Mouse (Mus musculus) forebrain, embryonic 13.5 days (tissue): ENCODE measurements around the gene Igf2bp2. TPM values are rescaled to one million over a fixed set of nuclear protein-coding genes. Genes with fewer than 3 reads are reported as not detected.

ENCODE experiments used
- ATAC-seq: fragments of 200-750 bp; cut with Nextera tagmentation; 2 replicates; pipeline ENCODE4 v1.8.0; 2017
- H3K27ac ChIP-seq: fragments of 300-500 bp; sonication (generic); 2 replicates; pipeline ENCODE4 v1.5.1; 2015; ENCODE audit warnings: inconsistent platforms, mild to moderate bottlenecking, moderate library complexity
- H3K27me3 ChIP-seq: fragments of 300-500 bp; sonication (generic); 2 replicates; pipeline ENCODE4 v1.6.1; 2015; ENCODE audit warnings: mild to moderate bottlenecking, inconsistent platforms
- H3K36me3 ChIP-seq: fragments of 300-500 bp; sonication (generic); 2 replicates; pipeline ENCODE4 v1.6.1; 2015; ENCODE audit warnings: mild to moderate bottlenecking, inconsistent platforms; ENCODE audit not compliant: poor library complexity, severe bottlenecking
- H3K4me1 ChIP-seq: fragments of 300-500 bp; sonication (generic); 2 replicates; pipeline ENCODE4 v1.6.1; 2015; ENCODE audit warnings: inconsistent platforms
- H3K4me2 ChIP-seq: fragments of 300-500 bp; sonication (generic); 2 replicates; pipeline ENCODE4 v1.6.1; 2015; ENCODE audit warnings: inconsistent platforms, mild to moderate bottlenecking, moderate library complexity
- H3K4me3 ChIP-seq: fragments of 300-500 bp; sonication (generic); 2 replicates; pipeline ENCODE4 v1.5.1; 2015; ENCODE audit warnings: mild to moderate bottlenecking, inconsistent platforms
- H3K9ac ChIP-seq: fragments of 300-500 bp; sonication (generic); 2 replicates; pipeline ENCODE4 v1.6.1; 2015; ENCODE audit warnings: mild to moderate bottlenecking, inconsistent platforms
- H3K9me3 ChIP-seq: fragments of 300-500 bp; sonication (generic); replicated peaks from 2 replicates; pipeline ENCODE4 v1.6.1; 2016; ENCODE audit warnings: inconsistent platforms
- WGBS: fragments of 180-500 bp; shearing (Covaris S2); methylation state at CpG from one replicate; pipeline ENCODE4 v1.1.7; 2015; 5-methylcytosine and 5-hydroxymethylcytosine counted together
- polyA plus RNA-seq: library from polyadenylated mRNA; unstranded; fragments of >200 nt; fragmentation: Nextera tagmentation; extraction: Ambion mirVana; gene quantifications from 2 replicates; pipeline ENCODE4 v1.2.1, GENCODE M21; 2015

Gene Igf2bp2
- polyA plus RNA-seq, 1 experiment from 2014 or later, result 52.7 TPM

DNA sequence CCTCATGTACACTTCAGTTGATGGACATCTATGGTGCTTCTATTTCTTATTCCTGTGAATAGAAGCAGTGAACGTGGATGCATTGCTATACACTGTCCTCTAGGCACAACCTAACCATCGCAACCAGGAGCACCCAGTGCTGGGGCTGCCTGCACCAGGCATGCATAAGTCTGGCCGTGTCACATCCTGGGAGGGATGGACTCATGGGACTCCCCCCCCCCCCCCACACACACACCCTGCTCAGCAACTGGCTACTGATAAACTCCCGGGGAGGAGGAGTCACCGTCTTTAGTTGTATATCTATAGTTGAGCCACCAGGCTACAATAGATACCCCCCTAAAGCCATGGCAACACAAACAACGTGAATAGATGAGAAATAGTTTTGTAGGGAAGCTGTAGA lies 105.6 kb downstream of the Igf2bp2 start:
- ATAC-seq, result 0 out of 2 replicates have a peak, but pooled peaks have one; percentile 44
- no peak overlapping the region for H3K27ac ChIP-seq
- no peak overlapping the region for H3K4me2 ChIP-seq
- 76% methylated on average over 6 of the region's 6 CpGs for WGBS
- no peak overlapping the region for H3K9ac ChIP-seq
- no peaks in the 10 kb centered on the region for H3K9me3 ChIP-seq
- H3K4me1 ChIP-seq, result no peaks in the 10 kb centered on the region
- H3K4me3 ChIP-seq, result no peak overlapping the region
- H3K36me3 ChIP-seq, result peaks cover 44% of the 10 kb centered on the region
- no peaks in the 10 kb centered on the region for H3K27me3 ChIP-seq

DNA sequence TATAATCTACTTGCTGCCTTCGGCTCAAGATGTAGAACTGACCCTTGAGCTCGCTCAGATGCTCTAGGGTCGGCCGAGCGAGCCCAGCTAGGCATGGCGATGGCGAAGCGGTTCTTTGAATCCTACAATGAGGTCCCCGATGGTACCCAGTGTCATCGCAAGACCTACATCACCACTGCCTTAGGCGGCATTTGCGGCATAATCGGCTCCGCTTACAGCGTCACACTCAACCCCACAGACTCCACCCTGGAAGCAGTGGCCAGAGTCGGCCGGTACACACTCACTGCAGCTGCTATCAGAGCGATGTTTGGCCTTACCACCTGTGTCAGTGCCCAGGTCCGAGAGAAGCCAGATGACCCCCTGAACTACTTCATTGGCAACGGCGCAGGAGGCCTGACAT lies 109.7 kb downstream of the Igf2bp2 start:
- Histone ChIP-seq H3K27ac (no peak overlapping the region), H3K9me3 (no peaks in the 10 kb centered on the region), H3K27me3 (no peaks in the 10 kb centered on the region), H3K4me1 (no peaks in the 10 kb centered on the region), H3K4me3 (no peak overlapping the region), H3K36me3 (peaks cover 13% of the 10 kb centered on the region), H3K4me2 (no peak overlapping the region), H3K9ac (no peak overlapping the region)
- ATAC-seq, result no peak
- WGBS, result 95% methylated on average over 21 of the region's 21 CpGs

DNA sequence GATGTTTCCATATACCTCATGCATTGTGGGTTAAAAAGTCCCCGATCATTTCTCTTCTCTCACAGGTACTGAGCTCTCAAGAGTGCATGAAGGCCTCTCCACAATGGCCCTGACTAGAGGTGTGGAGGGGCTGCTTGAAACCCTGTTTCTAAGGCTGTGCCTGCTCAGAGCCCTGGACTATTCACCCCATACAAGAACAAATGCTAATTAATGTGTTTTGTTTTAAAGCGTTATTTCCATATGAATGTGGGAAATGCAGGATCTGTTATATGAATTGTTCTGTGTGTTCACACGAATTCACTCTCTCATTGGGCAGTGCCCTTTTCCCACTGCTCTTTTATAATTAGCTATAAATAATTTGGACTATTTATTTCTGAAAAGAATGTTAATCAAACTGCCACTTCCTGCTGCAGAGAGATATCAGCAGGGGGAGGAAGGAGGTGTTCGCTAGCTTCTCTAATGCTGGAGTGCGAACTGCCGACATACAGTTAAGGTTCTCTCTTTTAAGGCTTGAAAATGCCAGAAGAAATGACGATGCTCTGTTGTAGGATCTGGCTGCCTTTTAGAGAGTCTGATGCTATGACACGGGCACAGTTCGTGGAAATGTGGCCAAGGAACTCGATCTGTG lies 116.2 kb downstream of the Igf2bp2 start:
- H3K9ac ChIP-seq, result no peak overlapping the region

DNA sequence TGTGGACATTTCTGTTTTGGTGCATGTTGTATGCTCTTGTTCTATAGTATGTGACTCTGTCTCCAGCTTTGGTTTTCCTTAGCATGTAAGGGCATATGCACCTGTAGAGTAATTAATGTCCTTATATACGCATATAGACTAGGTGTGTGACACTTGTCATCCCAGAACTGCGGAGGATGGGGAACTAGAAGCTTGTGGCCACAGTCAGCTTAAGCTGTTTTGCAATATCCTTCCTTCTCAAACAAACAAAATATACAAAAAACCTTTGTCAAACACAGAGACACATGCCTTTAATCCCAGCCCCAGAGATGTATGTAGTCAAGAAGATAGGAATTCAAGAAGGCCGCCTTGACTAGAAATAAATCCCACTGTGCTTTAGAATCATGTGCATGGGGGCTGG lies 117.2 kb downstream of the Igf2bp2 start:
- Histone ChIP-seq H3K9ac (no peak overlapping the region), H3K27me3 (no peaks in the 10 kb centered on the region), H3K27ac (no peak overlapping the region), H3K4me1 (peaks cover 9% of the 10 kb centered on the region; the same call in 1 of the 2 replicates), H3K36me3 (peaks cover 70% of the 10 kb centered on the region), H3K4me3 (no peak overlapping the region), H3K9me3 (no peaks in the 10 kb centered on the region), H3K4me2 (no peak overlapping the region)
- no peak for ATAC-seq
- 91% methylated on average over 3 of the region's 3 CpGs for WGBS

More for the DNA sequence above, 116.2 kb downstream of the Igf2bp2 start:
- peaks cover 9% of the 10 kb centered on the region; the same call in 1 of the 2 replicates for H3K4me1 ChIP-seq
- 54% methylated on average over 10 of the region's 10 CpGs for WGBS
- H3K4me3 ChIP-seq, result no peak overlapping the region
- peak; percentile 67; the same call in 1 of the 2 replicates for ATAC-seq
- H3K9me3 ChIP-seq, result no peaks in the 10 kb centered on the region
- H3K27me3 ChIP-seq, result no peaks in the 10 kb centered on the region
- peak overlapping the region; percentile 35; the same call in 1 of the 2 replicates for H3K27ac ChIP-seq
- H3K36me3 ChIP-seq, result peaks cover 62% of the 10 kb centered on the region
- H3K4me2 ChIP-seq, result no peak overlapping the region

DNA sequence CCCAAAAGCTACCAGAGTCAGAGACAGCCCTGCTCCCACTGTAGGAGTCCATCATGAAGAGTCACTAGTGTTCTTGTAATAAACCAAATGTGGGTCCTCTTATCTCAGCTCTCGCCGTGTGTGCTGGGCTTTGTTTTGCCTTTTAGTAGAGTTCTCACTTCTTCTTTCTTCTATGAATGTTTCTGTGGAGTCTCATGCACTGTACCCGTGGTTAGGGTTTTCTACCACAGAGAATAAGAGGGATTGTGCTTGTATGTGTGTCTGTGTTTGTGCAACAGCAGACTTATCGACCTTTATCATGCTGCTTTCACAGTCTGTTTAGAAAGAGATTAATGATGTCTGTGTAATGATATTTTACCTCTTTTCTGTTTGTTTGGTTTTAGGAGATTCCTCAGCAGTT lies 119.3 kb downstream of the Igf2bp2 start:
- Histone ChIP-seq H3K27me3 (no peaks in the 10 kb centered on the region), H3K9me3 (no peaks in the 10 kb centered on the region), H3K27ac (no peak overlapping the region), H3K4me2 (no peak overlapping the region), H3K4me3 (no peak overlapping the region), H3K36me3 (peaks cover 85% of the 10 kb centered on the region), H3K4me1 (peaks cover 9% of the 10 kb centered on the region; the same call in 1 of the 2 replicates), H3K9ac (no peak overlapping the region)
- 91% methylated on average over 4 of the region's 4 CpGs for WGBS
- no peak for ATAC-seq

DNA sequence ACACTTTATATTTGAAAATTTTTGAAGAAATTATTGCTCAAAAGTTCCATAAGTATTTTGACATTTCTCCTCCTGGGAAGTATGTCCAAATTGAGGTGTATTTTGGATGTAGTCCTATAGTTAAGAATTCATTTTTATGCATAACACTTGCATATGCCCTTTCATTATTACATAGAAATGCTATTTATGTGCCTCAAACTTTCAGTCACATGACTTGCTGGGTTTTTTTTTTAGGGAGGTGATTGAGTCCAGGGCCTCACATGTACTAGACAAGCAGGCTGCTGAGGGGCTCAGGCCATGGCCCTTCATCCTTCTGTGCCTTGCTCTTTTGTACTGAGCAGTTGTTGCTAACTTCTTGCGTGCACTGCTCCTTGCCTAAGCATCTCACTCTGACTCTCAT lies 123.1 kb downstream of the Igf2bp2 start:
- 93% methylated on average over 1 of the region's 1 CpGs for WGBS
- peaks cover 76% of the 10 kb centered on the region for H3K36me3 ChIP-seq
- no peaks in the 10 kb centered on the region for H3K9me3 ChIP-seq

DNA sequence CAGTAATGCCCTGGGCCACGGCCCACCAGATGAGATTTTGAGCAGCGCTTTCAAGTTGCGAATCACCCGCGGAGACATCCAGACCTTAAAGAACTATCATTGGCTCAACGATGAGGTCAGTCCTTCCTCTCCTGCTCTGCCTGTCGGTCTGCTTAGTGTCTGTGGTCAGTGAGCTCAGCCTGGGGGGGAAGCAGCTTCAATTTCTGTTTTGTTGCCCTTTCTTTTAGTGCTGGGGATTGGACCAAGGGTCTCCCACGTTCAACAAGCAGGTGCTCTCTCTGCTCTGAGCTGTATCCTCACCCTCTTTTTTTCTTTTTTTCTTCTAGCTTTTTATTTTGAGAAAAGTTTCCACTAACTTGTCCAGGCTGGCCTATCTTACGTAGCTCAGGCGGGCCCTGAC lies 124.5 kb downstream of the Igf2bp2 start:
- no peak overlapping the region for H3K27ac ChIP-seq
- peaks cover 63% of the 10 kb centered on the region for H3K36me3 ChIP-seq
- ATAC-seq, result no peak
- H3K4me2 ChIP-seq, result no peak overlapping the region
- H3K4me1 ChIP-seq, result no peaks in the 10 kb centered on the region
- no peak overlapping the region for H3K9ac ChIP-seq
- WGBS, result 91% methylated on average over 10 of the region's 10 CpGs
- H3K27me3 ChIP-seq, result no peaks in the 10 kb centered on the region
- H3K4me3 ChIP-seq, result no peak overlapping the region
- H3K9me3 ChIP-seq, result no peaks in the 10 kb centered on the region

More for the DNA sequence above, 123.1 kb downstream of the Igf2bp2 start:
- no peak overlapping the region for H3K4me2 ChIP-seq
- H3K27ac ChIP-seq, result no peak overlapping the region
- no peaks in the 10 kb centered on the region for H3K27me3 ChIP-seq
- no peak overlapping the region for H3K9ac ChIP-seq
- no peak for ATAC-seq
- no peak overlapping the region for H3K4me3 ChIP-seq
- H3K4me1 ChIP-seq, result no peaks in the 10 kb centered on the region

DNA sequence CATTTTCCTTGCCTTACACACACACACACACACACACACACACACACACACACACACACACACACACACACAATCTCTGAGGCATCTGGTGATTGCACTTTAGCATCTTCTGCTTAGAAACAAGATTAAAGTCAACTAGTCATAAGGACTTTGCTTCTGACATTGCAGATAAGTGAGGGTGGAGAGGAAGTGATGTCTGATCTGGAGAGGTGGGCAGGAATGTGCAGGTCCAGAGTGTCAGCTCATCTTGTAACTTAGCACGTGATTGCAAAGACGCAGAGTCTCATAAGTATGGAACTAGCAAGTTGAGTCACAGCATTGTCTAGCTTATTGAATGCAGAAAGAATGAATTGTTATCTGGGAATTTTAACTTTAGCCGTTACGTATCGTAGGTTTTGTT lies 135.6 kb downstream of the Igf2bp2 start:
- Histone ChIP-seq H3K9ac (no peak overlapping the region), H3K4me1 (no peaks in the 10 kb centered on the region), H3K9me3 (no peaks in the 10 kb centered on the region), H3K4me2 (no peak overlapping the region), H3K27ac (no peak overlapping the region), H3K36me3 (peaks cover 92% of the 10 kb centered on the region), H3K4me3 (no peak overlapping the region), H3K27me3 (no peaks in the 10 kb centered on the region)
- WGBS, result 95% methylated on average over 5 of the region's 5 CpGs
- ATAC-seq, result no peak

DNA sequence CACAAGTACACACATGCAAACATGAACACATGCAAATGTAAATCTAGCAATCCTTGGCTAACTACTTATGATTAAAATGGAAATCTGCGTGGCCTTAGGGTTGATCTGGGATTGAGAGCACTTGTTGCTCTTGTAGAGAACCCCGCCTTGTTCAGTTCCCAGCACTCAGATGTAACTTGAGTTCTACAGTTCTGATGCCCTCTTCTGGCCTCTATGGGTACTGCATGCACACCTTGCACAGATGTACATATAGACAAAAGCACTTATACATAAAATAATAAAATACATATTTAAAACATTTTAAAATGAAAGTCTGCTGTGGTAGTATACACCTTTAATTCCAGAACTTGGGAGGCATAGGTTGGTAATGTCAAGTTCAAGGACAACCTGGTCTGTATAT lies 141.0 kb downstream of the Igf2bp2 start:
- no peaks in the 10 kb centered on the region for H3K27me3 ChIP-seq
- H3K4me1 ChIP-seq, result no peaks in the 10 kb centered on the region
- no peak overlapping the region for H3K9ac ChIP-seq
- H3K27ac ChIP-seq, result no peak overlapping the region
- no peak overlapping the region for H3K4me2 ChIP-seq
- no peak for ATAC-seq
- 96% methylated on average over 2 of the region's 2 CpGs for WGBS
- no peak overlapping the region for H3K4me3 ChIP-seq
- H3K36me3 ChIP-seq, result peaks cover 89% of the 10 kb centered on the region
- peaks cover 5% of the 10 kb centered on the region; the same call in 1 of the 2 replicates for H3K9me3 ChIP-seq

DNA sequence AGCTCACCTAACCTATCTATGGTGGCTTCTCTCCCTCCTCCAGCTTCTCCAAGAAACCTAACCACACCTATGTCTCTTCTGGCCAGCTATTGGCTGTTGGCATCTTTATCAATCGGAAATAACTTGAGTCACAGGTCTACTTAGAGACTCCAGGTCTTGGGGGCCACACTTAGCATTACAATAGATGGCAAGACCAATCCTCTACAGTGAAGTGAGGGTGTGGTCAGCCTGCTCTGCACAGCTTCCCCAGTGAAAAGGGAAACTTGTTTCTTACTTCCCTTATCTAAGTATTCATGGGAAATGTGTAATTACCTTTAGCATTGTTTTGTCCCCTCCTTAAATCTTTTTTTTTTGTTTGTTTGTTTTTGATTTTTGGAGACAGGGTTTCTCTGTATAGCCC lies 147.5 kb downstream of the Igf2bp2 start:
- 85% methylated on average over 1 of the region's 1 CpGs for WGBS
- Histone ChIP-seq H3K36me3 (peaks cover 60% of the 10 kb centered on the region), H3K9me3 (no peaks in the 10 kb centered on the region), H3K4me1 (peaks cover 10% of the 10 kb centered on the region), H3K4me2 (no peak overlapping the region), H3K4me3 (no peak overlapping the region), H3K27me3 (no peaks in the 10 kb centered on the region), H3K27ac (no peak overlapping the region), H3K9ac (no peak overlapping the region)
- no peak for ATAC-seq

DNA sequence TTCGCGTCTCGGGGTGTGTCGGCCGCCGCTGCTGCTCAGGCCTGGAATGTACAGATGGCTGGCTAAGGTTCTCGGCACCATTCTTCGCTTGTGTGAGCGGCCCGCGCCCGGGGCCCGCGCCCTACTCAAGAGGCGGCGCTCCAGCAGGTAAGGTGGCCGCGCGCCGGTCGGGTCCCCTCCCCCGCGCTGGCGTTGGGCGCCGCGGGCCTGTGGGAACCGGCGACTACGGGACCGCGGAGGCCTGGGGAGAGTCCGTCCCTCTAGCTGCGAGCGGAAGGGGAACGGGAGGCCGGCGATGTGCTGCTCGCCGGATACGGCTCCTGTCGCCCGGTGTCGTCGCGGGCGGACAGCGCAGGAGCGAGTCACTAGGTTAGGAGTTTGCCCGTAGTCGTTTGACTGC lies 153.5 kb downstream of the Igf2bp2 start:
- H3K4me1 ChIP-seq, result peaks cover 19% of the 10 kb centered on the region
- H3K27me3 ChIP-seq, result 0 out of 2 replicates have a peak, but pooled peaks cover 3% of the 10 kb centered on the region
- under 1% methylated on average over 50 of the region's 51 CpGs for WGBS
- peak overlapping the region; percentile 99 for H3K4me3 ChIP-seq
- H3K36me3 ChIP-seq, result peaks cover 7% of the 10 kb centered on the region
- peak overlapping the region; percentile 61 for H3K27ac ChIP-seq
- no peaks in the 10 kb centered on the region for H3K9me3 ChIP-seq
- peak overlapping the region; percentile 86 for H3K4me2 ChIP-seq
- ATAC-seq, result peak; percentile 77
- H3K9ac ChIP-seq, result peak overlapping the region; percentile 92

DNA sequence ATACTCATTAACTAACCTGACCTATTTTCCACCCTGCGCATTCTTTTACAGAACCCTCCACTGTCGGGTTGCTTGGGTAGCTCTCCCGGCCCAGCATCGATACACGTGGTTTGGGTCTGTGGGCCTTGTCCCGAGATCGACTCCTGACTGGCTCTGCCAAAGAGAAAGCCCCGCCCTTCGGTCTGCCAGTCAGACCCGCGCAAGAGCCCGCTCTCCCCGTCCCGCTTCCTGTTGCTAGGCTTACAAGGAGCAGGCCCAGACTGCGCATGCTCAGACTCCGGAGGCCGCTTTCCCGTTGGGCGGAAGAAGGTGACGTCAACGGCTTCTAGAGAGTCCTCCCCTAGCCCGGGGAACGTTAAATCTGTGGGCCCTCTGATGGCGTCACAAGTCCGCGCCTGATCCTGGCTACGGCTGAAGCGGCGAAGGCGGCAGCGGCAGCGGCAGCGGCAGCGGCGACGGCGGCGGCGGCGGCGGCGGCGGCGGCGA lies 154.0 kb downstream of the Igf2bp2 start, which contains the start of gene Senp2:
Gene Senp2 (plus strand): TSS at position 386 of the 486 bp plus-strand sequence.
- Histone ChIP-seq H3K36me3 (peaks cover 7% of the 10 kb centered on the region), H3K4me3 (peak within 1 kb of the TSS; percentile 99), H3K27me3 (0 out of 2 replicates have a peak, but pooled peaks cover 3% of the 10 kb centered on the region), H3K4me2 (peak within 1 kb of the TSS; percentile 86), H3K27ac (peak within 1 kb of the TSS; percentile 61), H3K9me3 (no peaks in the 10 kb centered on the region), H3K9ac (peak within 1 kb of the TSS; percentile 92), H3K4me1 (peaks cover 19% of the 10 kb centered on the region)
- ATAC-seq, result peak; percentile 99
- whole genome bisulfite sequencing, result under 1% methylated on average over 45 of the region's 45 CpGs
